In genomic region chr9:15298451-15298850, GRCm38 (mm10) we compare ENCODE assay signal across 16 mouse cellular contexts. TPM values are rescaled to one million over a fixed set of nuclear protein-coding genes. Genes with fewer than 3 reads are reported as not detected.
"Had no signal": no experiment of that assay in that cellular context is flagged by ENCODE, and none has a peak within 500 bp of the region (broad histone marks: within the 10 kb centered on the region; RNA-seq: fewer than 3 reads in every experiment).

No protein-coding gene starts in this region.

- H3K9ac ChIP-seq: lung, embryonic 14.5 days; midbrain, embryonic 12.5 days; neural tube, embryonic 13.5 days; neural tube, embryonic 15.5 days had no signal

- H3K27me3 ChIP-seq: midbrain, embryonic 12.5 days; neural tube, embryonic 13.5 days; neural tube, embryonic 15.5 days had no signal

- H3K27ac ChIP-seq: midbrain, embryonic 10.5 days; midbrain, embryonic 12.5 days; neural tube, embryonic 13.5 days; neural tube, embryonic 15.5 days had no signal

- H3K36me3 ChIP-seq: midbrain, embryonic 10.5 days had no signal

- H3K4me1 ChIP-seq: midbrain, embryonic 10.5 days; midbrain, embryonic 12.5 days; neural tube, embryonic 13.5 days; neural tube, embryonic 15.5 days had no signal

- H3K4me3 ChIP-seq: midbrain, embryonic 10.5 days; midbrain, embryonic 12.5 days; myocyte; neural tube, embryonic 13.5 days; neural tube, embryonic 15.5 days had no signal

- H3K4me2 ChIP-seq: lung, embryonic 14.5 days; midbrain, embryonic 12.5 days; neural tube, embryonic 13.5 days; neural tube, embryonic 15.5 days had no signal

- DNase-seq: lung, adult 18-20 months; lung, embryonic 14.5 days; lung, postnatal 10 days; lung, postnatal 4 days; midbrain, embryonic 14.5 days; right cerebral cortex, postnatal 14 days; spleen, adult 18-20 months; thymus, adult 18-20 months; thymus, postnatal 14 days; thymus, postnatal 36 days had no signal

- ATAC-seq: midbrain, embryonic 16.5 days had no signal

- H3K9me3 ChIP-seq: midbrain, embryonic 10.5 days; midbrain, embryonic 12.5 days; neural tube, embryonic 13.5 days; neural tube, embryonic 15.5 days had no signal

RNA-seq across cellular contexts. Expression of gene Vstm5, which starts 59.6 kb away (rescaled TPM):
- polyA plus RNA-seq: myocyte had no signal
